Mouse (Mus musculus) MEL (cell line): Measurements from ENCODE around the gene Tnc. TPM values are rescaled to one million over a fixed set of nuclear protein-coding genes. Genes with fewer than 3 reads are reported as not detected.

Experiments
- DNase-seq: peaks from one replicate; pipeline ENCODE4 v3.0.0; 2011; ENCODE audit warnings: low read depth, low spot score
- H3K27ac ChIP-seq: 2 replicates; pipeline ENCODE4 v1.5.1; 2012; ENCODE audit warnings: low read depth, mild to moderate bottlenecking, control low read depth, low read length, moderate library complexity; ENCODE audit not compliant: control insufficient read depth
- H3K27me3 ChIP-seq, 2 experiments: fragments of 150-350 bp in 1 of 2; sonication (generic) in 1 of 2; 2 replicates each; pipeline ENCODE4 v1.6.1; 2012; ENCODE audit warnings: low read length in 2 of 2, mild to moderate bottlenecking in 2 of 2, improper control_type of control experiment in 1 of 2, moderate library complexity in 1 of 2; ENCODE audit not compliant: insufficient read depth in 2 of 2, control insufficient read depth in 1 of 2
- H3K36me3 ChIP-seq, 2 experiments: 2 replicates each; pipeline ENCODE4 v1.6.1; 2012 to 2014; ENCODE audit warnings: low read length in 2 of 2, improper control_type of control experiment in 1 of 2, inconsistent platforms in 1 of 2, mild to moderate bottlenecking in 1 of 2; ENCODE audit not compliant: insufficient read depth in 2 of 2, control insufficient read depth in 1 of 2
- H3K4me1 ChIP-seq, 2 experiments: fragments of 150-350 bp in 1 of 2; sonication (generic) in 1 of 2; 2 replicates each; pipeline ENCODE4 v1.6.1; 2012; ENCODE audit warnings: low read length in 2 of 2, improper control_type of control experiment in 1 of 2, mild to moderate bottlenecking in 1 of 2; ENCODE audit not compliant: insufficient read depth in 2 of 2, control insufficient read depth in 1 of 2
- H3K4me3 ChIP-seq, 2 experiments: fragments of 150-350 bp in 1 of 2; sonication (generic) in 1 of 2; 2 replicates each; pipeline ENCODE4 v1.5.1; 2012; ENCODE audit warnings: low read depth in 2 of 2, low read length in 2 of 2, mild to moderate bottlenecking in 2 of 2, moderate library complexity in 2 of 2, control low read depth in 1 of 2, improper control_type of control experiment in 1 of 2; ENCODE audit not compliant: control insufficient read depth in 1 of 2, insufficient read depth in 1 of 2
- H3K79me2 ChIP-seq: 2 replicates; pipeline ENCODE4 v1.6.1; 2012; ENCODE audit warnings: mild to moderate bottlenecking, low read length, moderate library complexity; ENCODE audit not compliant: control insufficient read depth, poor library complexity, insufficient read depth
- H3K9ac ChIP-seq: 2 replicates; pipeline ENCODE4 v1.6.1; 2012; ENCODE audit warnings: low read depth, mild to moderate bottlenecking, control low read depth, low read length, moderate library complexity; ENCODE audit not compliant: control insufficient read depth, poor library complexity, severe bottlenecking
- H3K9me3 ChIP-seq: fragments of 150-350 bp; sonication (generic); replicated peaks from 2 replicates; pipeline ENCODE4 v1.6.1; 2012; ENCODE audit warnings: mild to moderate bottlenecking, low read length, improper control_type of control experiment, moderate library complexity; ENCODE audit not compliant: insufficient read depth
- CHD1 ChIP-seq: IDR thresholded peaks from 2 replicates; pipeline ENCODE4 v1.6.1; 2012; ENCODE audit warnings: low read depth, mild to moderate bottlenecking, inconsistent platforms, low read length, improper control_type of control experiment
- JUND ChIP-seq: IDR thresholded peaks from 2 replicates; pipeline ENCODE4 v1.6.1; 2011; ENCODE audit warnings: low read depth, mild to moderate bottlenecking, improper control_type of control experiment, low read length
- MAFK ChIP-seq: IDR thresholded peaks from 2 replicates; pipeline ENCODE4 v1.6.1; 2011; ENCODE audit warnings: low read depth, mild to moderate bottlenecking, low read length, improper control_type of control experiment, borderline replicate concordance
- MAX ChIP-seq: IDR thresholded peaks from 2 replicates; pipeline ENCODE4 v1.6.1; 2011; ENCODE audit warnings: low read length, improper control_type of control experiment
- MYB ChIP-seq: IDR thresholded peaks from 2 replicates; pipeline ENCODE4 v1.6.1; 2011; ENCODE audit warnings: mild to moderate bottlenecking, low read depth, low read length, improper control_type of control experiment
- TAL1 ChIP-seq: IDR thresholded peaks from 2 replicates; pipeline ENCODE4 v1.6.1; 2012; ENCODE audit warnings: mild to moderate bottlenecking, inconsistent platforms, low read length, moderate library complexity, mixed read lengths
- ZC3H11A ChIP-seq: IDR thresholded peaks from 2 replicates; pipeline ENCODE4 v1.6.1; 2012; ENCODE audit warnings: low read depth, mild to moderate bottlenecking, inconsistent platforms, low read length, improper control_type of control experiment
- polyA plus RNA-seq, 2 experiments: library from polyadenylated mRNA; stranded (reverse) in 1 of 2; unstranded in 1 of 2; fragments of >175 nt in 1 of 2; fragments of >200 nt in 1 of 2; gene quantifications; 2 replicates each; pipeline versions ENCODE4 v1.2.1 to v1.2.4; 2012; ENCODE audit warnings: low replicate concordance in 2 of 2, low read depth in 1 of 2; ENCODE audit not compliant: insufficient read length in 2 of 2, insufficient read depth in 1 of 2, missing spikeins in 1 of 2
- total RNA-seq: library from RNA; depleted of rRNA; stranded (reverse); fragments of 300-350 nt; gene quantifications from 2 replicates; pipeline ENCODE4 v1.2.3, GENCODE M21; 2012; rRNA removed

Tnc gene
- total and polyA plus RNA-seq, 3 experiments = not detected

DNA sequence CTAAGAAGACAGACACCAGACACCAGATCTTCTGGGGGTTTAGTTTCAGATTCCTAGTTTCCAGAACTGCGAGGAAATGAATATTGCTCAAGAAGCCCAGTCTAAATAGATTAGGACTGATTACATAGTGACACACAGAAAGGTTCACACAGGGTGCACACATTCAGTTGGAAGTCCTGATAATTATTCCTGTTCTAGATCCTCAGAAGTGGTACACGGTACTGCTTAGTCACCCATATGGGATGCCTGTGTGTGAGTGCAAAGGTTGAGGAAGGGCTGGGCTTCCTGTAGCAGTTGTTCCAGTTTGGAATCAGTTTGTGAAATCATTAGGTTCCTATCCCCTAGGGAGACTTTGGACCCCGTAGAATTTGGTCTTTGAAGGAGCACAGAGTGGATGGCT, 130.5 kb downstream of the Tnc start:
- no peaks in the 10 kb centered on the region for H3K9me3 ChIP-seq
- DNase-seq = no peak
- no peaks in the 10 kb centered on the region for H3K79me2 ChIP-seq
- no peak overlapping the region for H3K27ac ChIP-seq
- no peaks in the 10 kb centered on the region for H3K4me1 ChIP-seq
- TF ChIP-seq MYB (no peak), TAL1 (no peak), MAX (no peak), JUND (no peak), CHD1 (no peak), ZC3H11A (no peak), MAFK (no peak)
- no peaks in the 10 kb centered on the region for H3K27me3 ChIP-seq
- no peak overlapping the region for H3K9ac ChIP-seq
- no peak overlapping the region for H3K4me3 ChIP-seq
- no peaks in the 10 kb centered on the region for H3K36me3 ChIP-seq

Other genes starting within 250 kb of the Tnc start
- not detected in 2 replicates for gene Tnfsf8, start 185.7 kb downstream of the Tnc start, total RNA-seq
- gene Tnfsf8, start 185.7 kb downstream of the Tnc start, polyA plus RNA-seq = not detected